Mouse (Mus musculus) hindbrain, embryonic 10.5 days (tissue): Measurements from ENCODE around the gene Ankrd44. TPM values are rescaled to one million over a fixed set of nuclear protein-coding genes. Genes with fewer than 3 reads are reported as not detected.

Experiments used
- DNase-seq: peaks from one replicate; pipeline ENCODE4 v3.0.0-alpha.2; 2017; ENCODE audit warnings: low spot score
- H3K27ac ChIP-seq: fragments of 300-500 bp; sonication (generic); 2 replicates; pipeline ENCODE4 v1.5.1; 2016; ENCODE audit warnings: mild to moderate bottlenecking, moderate library complexity
- H3K27me3 ChIP-seq: fragments of 300-500 bp; sonication (generic); 2 replicates; pipeline ENCODE4 v1.6.1; 2016; ENCODE audit warnings: mild to moderate bottlenecking; ENCODE audit not compliant: poor library complexity, insufficient read depth, severe bottlenecking
- H3K36me3 ChIP-seq: fragments of 300-500 bp; sonication (generic); 2 replicates; pipeline ENCODE4 v1.6.1; 2016; ENCODE audit warnings: mild to moderate bottlenecking, moderate library complexity
- H3K4me1 ChIP-seq: fragments of 300-500 bp; sonication (generic); replicated peaks from 2 replicates; pipeline ENCODE4 v1.6.1; 2016; ENCODE audit warnings: mild to moderate bottlenecking
- H3K4me3 ChIP-seq: fragments of 300-500 bp; sonication (generic); 2 replicates; pipeline ENCODE4 v1.5.1; 2016; ENCODE audit warnings: mild to moderate bottlenecking, moderate library complexity
- H3K9me3 ChIP-seq: fragments of 300-500 bp; sonication (generic); 2 replicates; pipeline ENCODE4 v1.6.1; 2016; ENCODE audit warnings: mild to moderate bottlenecking, moderate library complexity
- WGBS: fragments of 180-500 bp; shearing (Covaris S2); methylation state at CpG from one replicate; pipeline ENCODE4 v1.1.7; 2016; 5-methylcytosine and 5-hydroxymethylcytosine counted together
- polyA plus RNA-seq: library from polyadenylated mRNA; unstranded; fragments of >200 nt; fragmentation: Nextera tagmentation; extraction: Ambion mirVana; gene quantifications from 2 replicates; pipeline ENCODE4 v1.2.1, GENCODE M21; 2016

Gene Ankrd44
- polyA plus RNA-seq, 1 experiment from 2014 or later = 11.9 TPM

DNA sequence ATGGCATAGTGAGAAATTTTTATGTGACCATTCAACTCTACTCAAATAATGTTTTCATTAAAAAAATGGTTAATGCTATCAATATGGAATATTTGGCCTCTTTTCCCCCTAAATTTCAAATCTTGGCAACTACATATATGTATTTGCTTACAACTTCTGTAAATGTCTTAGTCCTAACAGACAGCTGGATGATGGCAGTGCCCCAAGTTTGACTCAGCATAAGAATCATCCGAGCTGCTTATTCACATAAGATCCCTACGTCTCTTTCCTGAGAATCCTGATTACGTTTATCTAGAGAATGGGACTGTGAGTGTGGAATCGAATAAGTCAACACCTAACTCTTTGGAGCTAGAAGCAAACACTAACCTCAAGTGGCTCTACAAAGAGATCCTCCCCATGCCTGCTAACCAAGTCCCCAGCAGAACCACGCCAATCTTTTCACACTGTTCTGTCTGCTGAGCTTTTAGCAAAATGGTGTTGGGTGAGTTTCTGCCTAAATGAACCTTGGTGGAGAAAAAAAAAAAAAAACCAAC, 96.4 kb downstream of the Ankrd44 start:
- no peaks in the 10 kb centered on the region for H3K27me3 ChIP-seq
- 86% methylated on average over 5 of the region's 5 CpGs for WGBS

DNA sequence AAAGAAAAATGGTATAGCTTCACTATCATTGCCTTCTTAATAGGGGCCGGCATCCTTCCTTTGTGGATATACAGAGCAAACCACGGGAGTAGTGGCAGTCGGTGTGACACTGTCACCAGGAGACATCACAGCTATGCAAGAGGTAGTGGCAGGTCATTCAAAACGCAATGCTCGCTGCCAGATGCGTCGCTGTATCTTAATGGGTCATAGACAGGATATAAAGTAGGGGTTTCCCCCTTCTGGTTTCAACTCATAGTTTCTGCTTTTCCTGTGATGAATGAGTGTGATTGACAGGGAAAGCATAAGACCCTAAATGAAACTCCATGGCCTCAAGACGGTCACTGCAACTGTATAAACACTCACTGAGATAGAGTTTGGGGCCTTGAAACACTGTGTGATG, 98.4 kb downstream of the Ankrd44 start:
- WGBS = 72% methylated on average over 8 of the region's 8 CpGs
- Histone ChIP-seq H3K36me3 (no peaks in the 10 kb centered on the region), H3K4me3 (no peak overlapping the region), H3K9me3 (no peaks in the 10 kb centered on the region), H3K27me3 (no peaks in the 10 kb centered on the region), H3K4me1 (peaks cover 6% of the 10 kb centered on the region), H3K27ac (no peak overlapping the region)
- DNase-seq = no peak

More for the DNA sequence above, 96.4 kb downstream of the Ankrd44 start:
- no peaks in the 10 kb centered on the region for H3K36me3 ChIP-seq
- H3K27ac ChIP-seq = no peak overlapping the region
- H3K4me1 ChIP-seq = peaks cover 6% of the 10 kb centered on the region
- H3K4me3 ChIP-seq = no peak overlapping the region
- no peak for DNase-seq
- no peaks in the 10 kb centered on the region for H3K9me3 ChIP-seq

DNA sequence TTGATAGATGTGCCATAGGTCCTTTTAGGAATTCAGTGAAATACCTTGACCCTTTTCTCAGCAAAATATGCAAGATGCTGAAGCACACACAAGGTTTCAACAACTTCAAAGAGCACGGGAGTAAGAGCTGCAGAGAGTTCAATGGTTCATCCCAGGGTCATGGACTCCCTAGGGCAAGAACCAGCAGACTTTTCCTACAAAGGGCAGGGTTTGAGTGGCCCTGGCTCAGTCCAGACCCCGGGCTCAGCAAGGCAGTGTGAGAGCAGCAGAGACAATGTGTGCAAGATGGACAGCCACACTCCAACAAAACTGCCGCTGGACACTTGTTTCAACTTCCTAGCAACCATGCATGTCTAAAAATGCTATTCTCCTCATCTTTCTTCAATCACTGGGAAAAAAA, 98.8 kb downstream of the Ankrd44 start:
- no peaks in the 10 kb centered on the region for H3K36me3 ChIP-seq
- H3K9me3 ChIP-seq = no peaks in the 10 kb centered on the region
- no peak overlapping the region for H3K4me3 ChIP-seq
- peaks cover 6% of the 10 kb centered on the region for H3K4me1 ChIP-seq
- H3K27ac ChIP-seq = no peak overlapping the region
- H3K27me3 ChIP-seq = no peaks in the 10 kb centered on the region
- 46% methylated on average over 3 of the region's 3 CpGs for WGBS
- DNase-seq = no peak

GRCm38 (mm10) chr1:54826426-54826986, 99.7 kb downstream of the Ankrd44 start:
- WGBS = 73% methylated on average over 4 of the region's 4 CpGs
- H3K27me3 ChIP-seq = no peaks in the 10 kb centered on the region
- no peak for DNase-seq
- H3K4me3 ChIP-seq = no peak overlapping the region
- H3K9me3 ChIP-seq = no peaks in the 10 kb centered on the region
- H3K36me3 ChIP-seq = no peaks in the 10 kb centered on the region
- H3K27ac ChIP-seq = no peak overlapping the region
- H3K4me1 ChIP-seq = peaks cover 6% of the 10 kb centered on the region

DNA sequence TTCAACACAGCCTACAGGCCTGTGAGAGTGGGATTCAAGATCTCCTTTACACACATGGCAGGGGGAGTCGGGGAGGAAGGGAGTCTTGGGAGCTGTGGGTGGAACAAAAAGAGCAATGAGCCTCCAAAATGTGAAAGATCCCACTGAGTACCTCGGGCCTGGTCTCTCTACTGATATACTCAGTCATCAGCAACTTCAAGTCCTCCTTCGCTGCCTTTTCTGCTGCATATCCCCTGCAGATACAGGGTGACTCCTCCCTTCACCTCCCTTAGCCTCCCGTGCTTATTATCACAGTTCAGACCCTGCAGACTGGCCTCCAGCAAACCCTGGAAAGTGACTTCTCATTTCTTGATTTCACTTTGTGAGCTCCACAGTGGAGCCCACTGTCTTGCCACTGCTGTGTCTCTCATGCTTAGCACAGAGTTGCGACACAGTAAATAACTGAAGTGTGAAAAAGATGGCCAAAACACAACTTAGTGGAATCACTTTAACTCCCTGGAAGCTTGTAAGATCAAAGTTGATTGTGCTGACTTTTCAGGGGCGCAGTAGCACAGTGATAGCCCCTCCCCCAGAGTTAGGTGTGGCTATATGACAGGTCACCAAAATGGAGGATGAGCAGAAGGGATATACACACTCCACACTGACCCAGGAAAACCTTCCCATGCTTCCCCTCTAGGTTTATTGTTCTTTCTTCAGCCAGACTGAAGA, 100.3 kb downstream of the Ankrd44 start:
- WGBS = 85% methylated on average over 6 of the region's 6 CpGs
- Histone ChIP-seq H3K27me3 (no peaks in the 10 kb centered on the region), H3K27ac (no peak overlapping the region), H3K36me3 (no peaks in the 10 kb centered on the region), H3K9me3 (no peaks in the 10 kb centered on the region), H3K4me1 (peaks cover 6% of the 10 kb centered on the region), H3K4me3 (no peak overlapping the region)
- DNase-seq = no peak

DNA sequence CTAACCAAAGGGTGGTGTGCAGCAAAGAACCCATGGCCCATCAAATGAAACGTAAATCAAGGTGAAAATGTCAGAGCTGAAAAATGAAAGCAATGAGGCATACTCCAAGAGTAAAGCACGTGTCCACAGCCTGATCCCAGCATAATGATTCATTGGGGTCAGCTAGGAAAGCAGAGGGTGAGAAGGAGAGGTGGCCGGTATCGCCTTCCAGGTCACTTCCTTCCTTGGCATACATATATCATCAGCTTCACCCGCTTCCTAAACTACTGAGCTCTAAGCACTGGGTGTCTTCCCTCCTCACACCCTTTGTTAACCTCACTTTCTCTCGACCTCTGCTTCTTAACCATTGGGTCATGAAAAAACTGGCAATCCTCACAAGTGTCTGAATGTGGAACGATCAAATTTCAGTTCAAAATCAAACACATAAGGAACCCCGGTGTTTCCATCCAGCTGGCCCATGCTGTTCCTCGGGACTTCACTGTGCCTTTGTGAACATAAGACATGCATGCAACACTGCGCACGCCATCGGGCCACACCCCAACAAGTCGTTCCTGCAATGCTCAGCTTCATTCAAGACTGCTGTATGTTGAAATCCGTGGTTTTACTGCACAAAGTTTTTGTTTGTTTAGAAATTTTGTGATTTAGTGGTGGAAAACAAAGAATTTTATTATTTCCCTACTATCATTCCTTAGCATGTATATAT, 101.9 kb downstream of the Ankrd44 start:
- Histone ChIP-seq H3K4me1 (peaks cover 6% of the 10 kb centered on the region), H3K36me3 (no peaks in the 10 kb centered on the region), H3K27ac (no peak overlapping the region), H3K9me3 (no peaks in the 10 kb centered on the region), H3K4me3 (no peak overlapping the region), H3K27me3 (no peaks in the 10 kb centered on the region)
- 81% methylated on average over 14 of the region's 14 CpGs for WGBS
- no peak for DNase-seq

- 95% methylated on average over 1 of the region's 1 CpGs for WGBS
Observed at GRCm38 (mm10) chr1:54821797-54822196, 104.4 kb downstream of the Ankrd44 start.

GRCm38 (mm10) chr1:54815206-54815855, 110.9 kb downstream of the Ankrd44 start:
- no peaks in the 10 kb centered on the region for H3K4me1 ChIP-seq
- H3K27me3 ChIP-seq = no peaks in the 10 kb centered on the region
- 82% methylated on average over 9 of the region's 9 CpGs for WGBS
- H3K9me3 ChIP-seq = no peaks in the 10 kb centered on the region
- no peak overlapping the region for H3K27ac ChIP-seq
- H3K36me3 ChIP-seq = no peaks in the 10 kb centered on the region
- DNase-seq = no peak
- no peak overlapping the region for H3K4me3 ChIP-seq

More at GRCm38 (mm10) chr1:54821797-54822196, 104.4 kb downstream of the Ankrd44 start:
- H3K27me3 ChIP-seq = no peaks in the 10 kb centered on the region
- 0 out of 2 replicates have a peak, but pooled peaks cover under 1% of the 10 kb centered on the region for H3K4me1 ChIP-seq
- no peak overlapping the region for H3K27ac ChIP-seq
- no peaks in the 10 kb centered on the region for H3K36me3 ChIP-seq
- no peak for DNase-seq
- no peaks in the 10 kb centered on the region for H3K9me3 ChIP-seq
- no peak overlapping the region for H3K4me3 ChIP-seq

DNA sequence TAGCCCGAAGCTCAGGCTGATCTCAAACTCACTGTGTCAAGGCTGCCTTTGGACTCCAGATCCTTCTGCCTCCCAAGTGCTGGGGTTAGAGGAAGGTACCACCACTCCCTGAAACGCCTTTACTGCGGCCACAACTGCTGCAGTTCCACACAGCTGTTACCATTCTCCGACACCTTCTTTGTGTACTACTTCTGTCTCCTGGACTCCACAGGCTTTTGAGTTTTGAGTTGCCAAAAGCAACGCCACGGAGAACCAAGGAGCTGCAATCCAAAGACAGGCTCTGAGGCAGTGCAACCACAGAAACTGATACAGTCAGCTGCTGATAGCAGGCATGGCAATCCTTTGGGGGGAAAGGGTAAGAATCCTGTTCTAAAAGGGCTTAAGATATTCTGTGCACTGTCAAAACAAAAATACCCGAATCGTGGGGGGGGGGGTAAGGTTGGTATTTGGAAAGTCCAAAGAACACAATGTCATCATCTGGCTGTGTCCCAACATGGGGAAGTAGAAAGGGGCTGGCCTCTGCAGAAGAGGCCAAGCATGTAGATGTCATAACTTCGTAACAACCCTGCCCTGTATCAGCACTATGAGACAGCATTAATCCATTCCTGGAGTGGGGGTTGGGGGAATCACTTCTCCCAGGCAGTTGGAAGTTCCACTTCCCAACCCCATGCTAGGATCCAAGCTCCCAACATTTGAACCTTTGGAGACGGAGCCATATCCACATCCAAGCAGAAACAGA, 116.2 kb downstream of the Ankrd44 start:
- Histone ChIP-seq H3K4me3 (no peak overlapping the region), H3K36me3 (no peaks in the 10 kb centered on the region), H3K4me1 (no peaks in the 10 kb centered on the region), H3K27ac (no peak overlapping the region), H3K27me3 (no peaks in the 10 kb centered on the region), H3K9me3 (no peaks in the 10 kb centered on the region)
- DNase-seq = no peak
- WGBS = 92% methylated on average over 10 of the region's 10 CpGs

- Histone ChIP-seq H3K9me3 (no peaks in the 10 kb centered on the region), H3K27ac (no peak overlapping the region), H3K36me3 (no peaks in the 10 kb centered on the region), H3K4me1 (no peaks in the 10 kb centered on the region), H3K27me3 (no peaks in the 10 kb centered on the region), H3K4me3 (no peak overlapping the region)
- DNase-seq = no peak
- WGBS = 97% methylated on average over 13 of the region's 13 CpGs
Observed at GRCm38 (mm10) chr1:54809098-54809490, 117.1 kb downstream of the Ankrd44 start.

GRCm38 (mm10) chr1:54808401-54809097, 117.6 kb downstream of the Ankrd44 start:
- no peak for DNase-seq
- no peaks in the 10 kb centered on the region for H3K27me3 ChIP-seq
- H3K36me3 ChIP-seq = no peaks in the 10 kb centered on the region
- H3K4me3 ChIP-seq = no peak overlapping the region
- no peaks in the 10 kb centered on the region for H3K9me3 ChIP-seq
- no peaks in the 10 kb centered on the region for H3K4me1 ChIP-seq
- 66% methylated on average over 4 of the region's 4 CpGs for WGBS
- H3K27ac ChIP-seq = no peak overlapping the region

GRCm38 (mm10) chr1:54807832-54808231, 118.4 kb downstream of the Ankrd44 start:
- Histone ChIP-seq H3K4me1 (no peaks in the 10 kb centered on the region), H3K27ac (no peak overlapping the region), H3K4me3 (no peak overlapping the region), H3K9me3 (no peaks in the 10 kb centered on the region), H3K36me3 (no peaks in the 10 kb centered on the region), H3K27me3 (no peaks in the 10 kb centered on the region)
- no peak for DNase-seq
- WGBS = 89% methylated on average over 3 of the region's 3 CpGs
